Mouse (Mus musculus) heart, embryonic 11.5 days (tissue): ENCODE measurements around the gene Syk. TPM values are rescaled to one million over a fixed set of nuclear protein-coding genes. Genes with fewer than 3 reads are reported as not detected.

ENCODE experiments used
- ATAC-seq: fragments of 200-750 bp; cut with Nextera tagmentation; replicated peaks from 2 replicates; pipeline ENCODE4 v1.8.0; 2017; ENCODE audit warnings: moderate library complexity; ENCODE audit not compliant: insufficient number of reproducible peaks, low FRiP score, low TSS enrichment
- H3K27ac ChIP-seq: fragments of 300-500 bp; sonication (generic); 2 replicates; pipeline ENCODE4 v1.5.1; 2014; ENCODE audit warnings: mild to moderate bottlenecking, low read depth, low read length
- H3K27me3 ChIP-seq: fragments of 300-500 bp; sonication (generic); 2 replicates; pipeline ENCODE4 v1.6.1; 2014; ENCODE audit warnings: mild to moderate bottlenecking, low read length, mixed read lengths; ENCODE audit not compliant: control insufficient read depth, insufficient read depth
- H3K36me3 ChIP-seq: fragments of 300-500 bp; sonication (generic); 2 replicates; pipeline ENCODE4 v1.6.1; 2014; ENCODE audit warnings: mild to moderate bottlenecking, low read length, moderate library complexity, mixed read lengths; ENCODE audit not compliant: control insufficient read depth, insufficient read depth
- H3K4me1 ChIP-seq: fragments of 300-500 bp; sonication (generic); 2 replicates; pipeline ENCODE4 v1.6.1; 2014; ENCODE audit warnings: low read length; ENCODE audit not compliant: control insufficient read depth, insufficient read depth
- H3K4me2 ChIP-seq: fragments of 300-500 bp; sonication (generic); 2 replicates; pipeline ENCODE4 v1.6.1; 2014; ENCODE audit warnings: mild to moderate bottlenecking, moderate library complexity
- H3K4me3 ChIP-seq: fragments of 300-500 bp; sonication (generic); 2 replicates; pipeline ENCODE4 v1.5.1; 2014; ENCODE audit warnings: low read depth, low read length
- H3K9ac ChIP-seq: fragments of 300-500 bp; sonication (generic); 2 replicates; pipeline ENCODE4 v1.6.1; 2014; ENCODE audit warnings: mild to moderate bottlenecking, low read depth, low read length, moderate library complexity
- H3K9me3 ChIP-seq: fragments of 300-500 bp; sonication (generic); replicated peaks from 2 replicates; pipeline ENCODE4 v1.6.1; 2016; ENCODE audit warnings: low read length; ENCODE audit not compliant: control insufficient read depth
- WGBS: fragments of 180-500 bp; shearing (Covaris S2); extraction: QIAGEN DNeasy Blood & Tissue Kit; methylation state at CpG from one replicate; pipeline ENCODE4 v1.1.7; 2014; ENCODE audit not compliant: insufficient replicate concordance; 5-methylcytosine and 5-hydroxymethylcytosine counted together
- polyA plus RNA-seq: library from polyadenylated mRNA; unstranded; fragments of >200 nt; fragmentation: Nextera tagmentation; extraction: Ambion mirVana; gene quantifications from 2 replicates; pipeline ENCODE4 v1.2.1, GENCODE M21; 2014

Syk gene
- polyA plus RNA-seq, 1 experiment from 2014 or later: 6.4 TPM

DNA sequence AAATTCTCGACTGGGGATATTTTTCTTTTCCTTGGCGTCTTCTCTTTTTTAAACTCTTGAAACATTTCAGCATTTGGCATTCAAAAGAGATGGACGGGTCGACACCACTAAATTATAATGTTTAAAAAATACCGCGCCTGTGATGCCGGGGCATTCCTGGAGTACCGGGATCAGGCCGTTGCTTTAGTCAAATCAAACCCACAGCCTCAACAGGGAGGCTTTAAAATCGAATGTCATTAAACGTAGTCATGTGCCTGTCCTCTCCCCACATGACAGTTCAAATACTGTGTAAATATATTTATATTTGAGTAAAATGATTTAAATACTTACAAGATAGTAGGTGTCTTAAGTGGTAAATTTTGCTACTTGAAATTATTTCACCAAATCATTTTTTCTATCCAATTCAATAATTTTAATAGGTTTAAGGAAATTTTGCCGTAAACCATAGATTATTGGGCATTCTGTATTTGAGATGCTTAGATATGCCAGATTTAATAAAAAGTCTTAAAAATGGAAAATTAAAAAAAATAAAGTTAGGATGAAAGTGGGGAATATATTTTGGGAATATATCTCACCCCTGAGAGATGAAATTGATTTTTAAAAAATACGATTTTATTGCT lies 1.1 kb downstream of the Syk start:
- WGBS: 24% methylated on average over 13 of the region's 13 CpGs
- Histone ChIP-seq H3K9ac (peak overlapping the region; percentile 79), H3K27ac (no peak overlapping the region)

DNA sequence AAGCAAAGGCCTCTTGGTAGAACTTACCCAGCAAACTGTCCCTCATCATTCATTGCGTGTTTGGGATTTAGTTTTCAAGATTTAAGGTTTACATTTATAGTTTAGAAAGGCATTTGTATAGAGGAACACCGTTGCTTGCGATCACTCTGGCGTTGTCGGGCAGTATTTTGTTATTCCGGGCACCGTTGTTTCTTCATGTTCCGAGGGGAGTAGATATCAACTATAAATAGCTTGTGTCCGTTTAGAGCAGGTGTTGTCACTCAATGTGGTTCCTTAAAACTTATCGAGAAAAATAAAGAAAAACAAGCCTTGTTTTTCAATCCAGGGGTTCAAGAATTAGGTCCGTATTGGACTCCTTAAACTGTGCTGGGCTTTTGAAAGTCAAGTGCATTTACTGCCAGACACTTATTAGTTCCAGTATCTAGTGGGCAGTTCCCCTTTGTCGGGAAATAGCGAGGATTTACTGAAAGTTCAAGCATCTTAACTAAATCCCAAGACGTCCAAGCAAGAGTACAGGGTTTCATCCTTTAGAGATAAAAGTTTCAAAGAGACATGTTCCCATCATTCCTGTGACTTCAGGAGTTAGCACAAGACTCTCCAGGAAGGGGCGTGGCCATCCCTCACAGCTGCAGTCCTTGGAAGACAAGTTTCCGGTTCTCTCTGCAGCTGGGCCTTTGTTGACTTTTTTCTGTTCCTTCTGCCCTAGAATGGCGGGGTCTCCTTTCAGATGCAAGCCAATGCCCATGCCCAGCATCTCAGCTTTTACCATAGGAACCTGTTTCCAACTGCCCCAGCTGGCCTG lies 1.9 kb downstream of the Syk start:
- peak overlapping the region; percentile 14; the same call in 1 of the 2 replicates for H3K4me3 ChIP-seq
- no peaks in the 10 kb centered on the region for H3K4me1 ChIP-seq
- WGBS: 51% methylated on average over 17 of the region's 17 CpGs
- no peaks in the 10 kb centered on the region for H3K27me3 ChIP-seq
- no peaks in the 10 kb centered on the region for H3K9me3 ChIP-seq
- H3K9ac ChIP-seq: no peak overlapping the region
- no peak for ATAC-seq
- H3K4me2 ChIP-seq: peak overlapping the region; percentile 50
- H3K36me3 ChIP-seq: no peaks in the 10 kb centered on the region
- no peak overlapping the region for H3K27ac ChIP-seq

More for the DNA sequence above, 1.1 kb downstream of the Syk start:
- Histone ChIP-seq H3K4me3 (peak overlapping the region; percentile 69), H3K4me1 (no peaks in the 10 kb centered on the region), H3K27me3 (no peaks in the 10 kb centered on the region), H3K4me2 (peak overlapping the region; percentile 81), H3K36me3 (no peaks in the 10 kb centered on the region), H3K9me3 (no peaks in the 10 kb centered on the region)
- ATAC-seq: no peak

DNA sequence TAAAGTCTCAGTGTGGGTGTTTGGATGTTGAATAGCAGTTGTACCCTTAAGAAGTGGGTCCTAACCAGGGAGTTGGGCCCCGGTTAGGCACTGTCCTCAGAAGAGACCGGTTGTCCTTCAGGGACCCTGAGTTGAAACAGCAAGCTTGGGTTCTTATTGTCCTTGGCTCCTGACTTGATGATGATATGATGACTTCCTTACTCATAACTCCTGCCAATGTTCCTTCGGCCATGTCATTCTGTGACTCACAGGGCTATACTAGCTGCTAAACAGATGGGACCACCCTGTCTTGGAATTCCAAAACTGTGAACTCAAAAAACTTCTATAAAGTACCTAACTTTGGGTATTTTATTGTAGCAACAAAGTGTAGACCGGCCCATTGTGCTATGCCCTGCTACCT lies 4.8 kb downstream of the Syk start:
- Histone ChIP-seq H3K27ac (no peak overlapping the region), H3K4me1 (no peaks in the 10 kb centered on the region), H3K27me3 (no peaks in the 10 kb centered on the region), H3K9me3 (no peaks in the 10 kb centered on the region), H3K36me3 (no peaks in the 10 kb centered on the region), H3K4me2 (no peak overlapping the region), H3K9ac (no peak overlapping the region), H3K4me3 (no peak overlapping the region)
- ATAC-seq: no peak
- WGBS: 84% methylated on average over 4 of the region's 4 CpGs

DNA sequence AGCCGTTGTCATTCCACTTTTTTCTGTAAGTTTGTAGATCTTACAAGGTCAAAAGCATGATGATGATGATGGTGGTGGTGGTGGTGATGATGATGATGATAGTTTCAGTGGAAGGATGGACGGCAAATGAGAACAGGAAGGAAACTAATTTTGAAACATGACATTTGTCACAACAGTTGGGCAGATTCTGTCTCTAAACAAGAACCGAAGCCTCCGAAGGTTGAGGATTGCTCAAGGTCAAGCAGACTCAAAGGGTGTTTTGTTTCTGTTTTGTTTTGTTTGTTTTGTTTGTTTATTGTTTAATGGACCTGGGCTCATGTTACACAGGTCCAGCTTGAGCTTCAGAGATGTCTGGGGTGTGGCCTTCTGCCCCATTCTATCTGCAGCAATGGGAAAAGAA lies 6.1 kb downstream of the Syk start:
- ATAC-seq: no peak
- no peak overlapping the region for H3K4me2 ChIP-seq
- 83% methylated on average over 4 of the region's 4 CpGs for WGBS
- no peaks in the 10 kb centered on the region for H3K9me3 ChIP-seq
- no peaks in the 10 kb centered on the region for H3K4me1 ChIP-seq
- H3K36me3 ChIP-seq: no peaks in the 10 kb centered on the region
- no peak overlapping the region for H3K9ac ChIP-seq
- H3K27ac ChIP-seq: no peak overlapping the region
- H3K4me3 ChIP-seq: no peak overlapping the region
- no peaks in the 10 kb centered on the region for H3K27me3 ChIP-seq

DNA sequence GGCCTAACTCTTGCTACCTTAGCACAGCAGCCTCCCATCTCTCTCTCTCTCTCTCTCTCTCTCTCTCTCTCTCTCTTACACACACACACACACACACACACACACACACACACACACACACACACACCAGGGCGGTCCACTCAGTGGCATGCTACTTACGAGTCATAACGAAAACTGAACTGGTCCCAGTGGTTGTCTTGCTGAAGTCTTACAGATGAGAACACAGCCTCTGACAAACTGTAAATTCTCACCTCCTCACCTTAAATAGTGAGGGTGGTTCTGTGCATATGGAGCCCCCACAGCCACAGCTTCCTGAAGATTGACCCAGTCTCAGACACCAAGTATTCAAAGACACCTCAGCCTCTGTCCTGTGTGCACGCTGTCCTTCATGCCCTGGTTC lies 8.9 kb downstream of the Syk start:
- Histone ChIP-seq H3K4me3 (no peak overlapping the region), H3K9me3 (no peaks in the 10 kb centered on the region), H3K36me3 (no peaks in the 10 kb centered on the region), H3K4me2 (no peak overlapping the region), H3K27me3 (no peaks in the 10 kb centered on the region), H3K27ac (no peak overlapping the region), H3K4me1 (peaks cover under 1% of the 10 kb centered on the region; the same call in 1 of the 2 replicates), H3K9ac (no peak overlapping the region)
- 86% methylated on average over 4 of the region's 4 CpGs for WGBS
- ATAC-seq: no peak

DNA sequence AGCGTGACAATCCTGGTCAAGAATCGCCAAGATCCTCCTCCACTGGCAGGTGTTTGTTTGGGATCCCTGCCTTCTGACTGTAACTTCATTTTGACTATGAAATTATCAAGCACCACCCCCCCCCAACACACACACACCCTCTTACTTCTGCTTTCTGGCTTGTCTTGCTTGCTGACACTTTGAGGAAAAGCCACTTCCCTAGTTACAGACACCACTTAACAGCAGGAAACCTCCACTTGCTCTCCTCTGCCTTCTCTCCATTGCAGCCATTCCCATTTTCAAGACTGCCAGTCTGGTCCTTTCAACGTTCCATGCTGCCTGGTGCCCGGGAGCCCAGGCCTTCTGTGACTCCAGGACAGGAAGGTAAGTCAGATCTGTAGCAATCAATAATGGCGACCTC lies 13.7 kb downstream of the Syk start:
- H3K9me3 ChIP-seq: no peaks in the 10 kb centered on the region
- H3K27me3 ChIP-seq: no peaks in the 10 kb centered on the region
- no peak overlapping the region for H3K4me2 ChIP-seq
- H3K27ac ChIP-seq: no peak overlapping the region
- 70% methylated on average over 5 of the region's 5 CpGs for WGBS
- H3K9ac ChIP-seq: no peak overlapping the region
- H3K36me3 ChIP-seq: no peaks in the 10 kb centered on the region
- no peak overlapping the region for H3K4me3 ChIP-seq
- H3K4me1 ChIP-seq: peaks cover 3% of the 10 kb centered on the region; the same call in 1 of the 2 replicates
- ATAC-seq: no peak

DNA sequence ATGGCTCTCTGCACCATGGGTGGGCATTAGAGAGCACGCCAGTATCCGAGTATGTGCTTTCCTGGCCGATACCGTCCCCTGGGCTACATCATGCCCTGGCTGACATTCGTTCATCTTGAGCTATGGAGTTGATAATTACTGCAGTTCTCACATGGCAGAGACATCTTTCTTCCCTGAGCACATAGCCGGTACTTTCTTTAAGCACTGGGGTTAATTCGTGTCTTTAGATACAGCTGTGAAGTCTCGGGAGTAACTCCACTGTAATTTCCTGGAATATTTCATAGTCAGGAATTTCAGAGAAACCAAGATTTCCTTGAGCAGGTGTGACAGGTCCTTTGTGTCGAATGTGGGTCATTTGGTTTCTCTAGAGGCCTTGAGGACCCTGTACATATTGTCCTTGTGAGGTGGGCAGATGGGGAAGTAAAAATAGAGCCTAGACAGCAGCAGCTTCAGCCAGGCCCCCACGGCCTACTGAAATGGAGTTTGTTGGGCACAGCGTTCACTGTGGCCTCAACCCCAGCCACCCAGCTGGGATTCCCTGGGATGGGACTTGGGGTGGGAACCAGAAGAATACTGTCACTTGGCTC lies 14.2 kb downstream of the Syk start:
- H3K4me3 ChIP-seq: no peak overlapping the region
- peaks cover 3% of the 10 kb centered on the region; the same call in 1 of the 2 replicates for H3K4me1 ChIP-seq
- H3K36me3 ChIP-seq: no peaks in the 10 kb centered on the region
- H3K27me3 ChIP-seq: no peaks in the 10 kb centered on the region
- no peak overlapping the region for H3K9ac ChIP-seq
- no peaks in the 10 kb centered on the region for H3K9me3 ChIP-seq
- H3K4me2 ChIP-seq: no peak overlapping the region
- no peak for ATAC-seq
- no peak overlapping the region for H3K27ac ChIP-seq
- 79% methylated on average over 11 of the region's 11 CpGs for WGBS

DNA sequence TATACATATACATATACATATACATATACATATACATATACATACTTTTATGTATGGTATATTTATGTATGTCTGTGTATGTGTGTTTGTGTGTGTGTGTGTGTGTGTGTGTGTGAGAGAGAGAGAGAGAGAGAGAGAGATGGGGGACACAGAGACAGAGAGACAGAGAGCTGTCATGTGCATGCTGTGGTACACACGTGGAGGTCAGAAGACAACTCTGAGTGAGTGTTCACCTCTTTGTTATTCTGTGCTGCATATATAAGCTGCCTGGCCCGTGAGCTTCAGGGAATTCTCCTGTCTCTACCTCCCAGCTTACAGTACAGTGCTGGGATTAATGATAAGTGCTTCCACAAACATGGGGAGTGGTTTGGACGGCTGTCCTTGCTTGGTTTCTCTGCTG lies 15.3 kb downstream of the Syk start:
- Histone ChIP-seq H3K9ac (no peak overlapping the region), H3K27ac (no peak overlapping the region), H3K36me3 (no peaks in the 10 kb centered on the region), H3K4me1 (peaks cover 12% of the 10 kb centered on the region), H3K4me3 (no peak overlapping the region), H3K4me2 (no peak overlapping the region), H3K9me3 (no peaks in the 10 kb centered on the region), H3K27me3 (no peaks in the 10 kb centered on the region)
- no peak for ATAC-seq
- 51% methylated on average over 3 of the region's 3 CpGs for WGBS
